Mouse (Mus musculus) MN1 (cell line): ENCODE results near the gene Olfr175-ps1.

Source experiments
- DNase-seq: peaks from one replicate; pipeline ENCODE4 v3.0.0-alpha.2; 2016; ENCODE audit warnings: low spot score

Olfr175-ps1 gene

GRCm38 (mm10) chr16:58826732-58827319, at the start of gene Olfr175-ps1:
TSS of gene Olfr175-ps1 (minus strand) at chr16:58826782.
- DNase-seq: no peak

GRCm38 (mm10) chr16:58874668-58875067, 48.1 kb upstream of the Olfr175-ps1 start, which contains the start of gene Olfr177:
TSS of gene Olfr177 (minus strand) at chr16:58874768.
- DNase-seq: no peak

GRCm38 (mm10) chr16:58861479-58861878, 34.9 kb upstream of the Olfr175-ps1 start:
- no peak for DNase-seq

GRCm38 (mm10) chr16:58860032-58860737, 33.6 kb upstream of the Olfr175-ps1 start:
- DNase-seq: no peak

- no peak for DNase-seq
Measured at GRCm38 (mm10) chr16:58800168-58800567, 26.4 kb downstream of the Olfr175-ps1 start, which contains the start of gene Olfr173. TSS of gene Olfr173 (minus strand) at chr16:58800268.
